Mouse (Mus musculus) left cerebral cortex, adult 2 months (tissue): ENCODE measurements around the gene Zfp146. TPM values are rescaled to one million over a fixed set of nuclear protein-coding genes. Genes with fewer than 3 reads are reported as not detected.
A peak's percentile ranks its signal among the peaks of the same experiment; 100 is the strongest.
"Not testable (repeated sequence)": the region's sequence is repeated elsewhere in the genome, so short reads cannot be mapped to it uniquely, and the experiment has no call there.

Experiments used
- DNase-seq, 2 experiments: peaks; one replicate each; pipeline ENCODE4 v3.0.0; 2021 to 2022; ENCODE audit warnings: low spot score in 2 of 2, mixed read lengths in 1 of 2; ENCODE audit errors: extremely low spot score in 1 of 2
- H3K27ac ChIP-seq: fragments of 200-600 bp; 2 replicates; pipeline ENCODE4 v1.8.1; 2022
- H3K4me3 ChIP-seq: fragments of 200-600 bp; 2 replicates; pipeline ENCODE4 v1.8.1; 2022
- CTCF ChIP-seq: fragments of 200-600 bp; IDR thresholded peaks from 2 replicates; pipeline ENCODE4 v1.8.1; 2022; ENCODE audit warnings: antibody characterized with exemption, mild to moderate bottlenecking, moderate library complexity
- intact Hi-C: fragments of 180-260 bp; cut with DNase I; formaldehyde crosslinking; loops from one replicate; pipeline ENCODE4 v1.15.1; 2025
- long read RNA-seq, 2 experiments: library from polyadenylated mRNA; stranded (forward); transcript quantifications; one replicate each; pipeline ENCODE4 v2.0.0; 2021; ENCODE audit warnings: borderline mapping rate in 2 of 2
- total RNA-seq, 2 experiments: library from RNA; stranded (reverse); gene quantifications; 2 replicates each; pipeline ENCODE4 v1.2.3; 2021

Zfp146 gene
- 10 to 100 TPM; 47.3 to 49.9 TPM for total RNA-seq
- long read RNA-seq, experiment 1, partial matches to known transcripts = 2 of 3 reads
- long read RNA-seq, experiment 1, other reads (novel, unspliced or antisense) = 0 of 3 reads
- long read RNA-seq, experiment 2, partial matches to known transcripts = 0 of 1 reads
- long read RNA-seq, experiment 2, other reads (novel, unspliced or antisense) = 1 of 1 reads

DNA sequence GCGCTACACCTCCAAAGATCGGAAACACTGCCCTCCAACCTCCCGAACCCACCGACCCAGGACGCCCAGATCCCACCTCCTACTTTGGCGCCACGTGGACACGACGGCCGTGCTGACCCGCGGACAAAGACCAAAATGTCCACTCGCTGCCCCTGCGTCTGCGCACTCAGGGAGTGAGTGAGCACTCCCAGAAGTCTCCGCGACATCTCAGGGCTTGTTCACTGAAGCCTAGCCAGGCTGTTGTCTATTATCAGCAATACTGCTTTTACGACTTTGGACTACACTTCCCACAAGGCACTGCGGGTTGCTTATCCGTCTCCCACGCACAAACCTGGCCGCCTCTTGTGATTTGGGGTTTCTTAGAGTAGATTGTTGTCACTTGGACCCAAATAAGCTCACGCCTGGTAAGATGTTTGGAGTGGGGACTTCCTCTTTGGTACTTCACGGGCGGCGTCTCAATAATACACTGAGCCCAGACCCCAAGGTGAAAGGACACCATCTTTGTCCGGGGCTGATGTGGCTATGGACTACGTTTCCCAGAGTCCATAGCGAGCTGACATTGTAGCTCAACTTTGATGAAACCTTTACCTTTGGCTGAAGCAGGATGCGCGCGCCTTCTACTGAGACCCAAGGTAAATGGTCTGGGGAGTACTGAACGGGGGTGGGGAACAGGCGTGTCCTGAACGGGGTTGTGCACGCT is at the start of gene Zfp146:
Gene Zfp146, minus strand, starts transcription at position 168 of the 700 bp plus-strand sequence.
- no peak for TF ChIP-seq CTCF
- DNase-seq = peak; percentile 88 to 91
- H3K4me3 ChIP-seq = peak within 1 kb of the TSS; percentile 51
- intact Hi-C loops = loop anchor here (2.0 to 5.0 kb wide), 2 partner anchors 71 to 157 kb away; no protein-coding TSS in a partner anchor
- H3K27ac ChIP-seq = peak within 1 kb of the TSS; percentile 100

DNA sequence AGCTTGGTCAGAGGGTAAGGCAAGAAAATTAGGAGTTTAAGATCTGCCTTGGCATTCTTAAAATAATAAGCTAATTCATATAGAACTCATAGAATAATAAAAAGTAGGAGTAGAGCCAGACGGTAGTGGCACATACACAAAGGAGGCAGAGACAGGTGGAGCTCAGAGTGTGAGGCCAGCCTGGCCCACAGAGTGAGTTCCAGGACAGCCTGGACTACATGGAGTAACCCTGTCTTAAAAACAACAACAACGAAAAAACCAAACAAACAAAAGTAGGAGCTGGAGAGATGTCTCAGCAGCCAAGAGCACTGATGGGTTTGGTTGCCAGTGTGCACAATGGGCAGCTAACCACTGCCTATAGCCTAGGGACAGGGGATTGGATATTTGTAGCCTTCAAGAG is 47.7 kb upstream of the Zfp146 start:
- no peak overlapping the region for H3K4me3 ChIP-seq
- no peak overlapping the region for H3K27ac ChIP-seq
- DNase-seq = no peak
- intact Hi-C loops = loop anchor here (5.0 kb wide), 2 partner anchors 35 to 125 kb away; partner anchors contain the start of genes Cox7a1, Gm26920, Zfp260 and Zfp566
- TF ChIP-seq CTCF = no peak

DNA sequence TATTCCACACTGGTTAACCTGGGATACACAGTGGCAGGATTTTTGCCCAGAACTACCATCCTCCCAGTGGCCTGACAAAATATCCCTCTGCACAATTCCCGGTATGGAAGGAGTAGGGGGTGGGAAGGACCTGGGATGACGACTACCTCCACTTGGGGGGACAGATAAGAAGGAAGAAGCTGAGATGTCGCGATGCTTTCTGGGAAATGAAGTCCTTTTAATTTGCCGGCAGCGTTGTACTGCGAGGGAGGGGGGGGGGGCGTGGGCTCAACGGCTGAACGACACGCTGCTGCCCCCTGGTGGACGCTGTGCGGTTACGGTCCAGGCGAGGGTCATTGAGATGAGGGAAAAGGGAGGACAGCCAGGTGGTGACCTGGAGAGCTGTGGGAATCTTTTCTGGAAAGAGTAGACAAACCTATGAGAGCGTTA is 47.2 kb upstream of the Zfp146 start:
- intact Hi-C loops = loop anchor here (5.0 kb wide), 2 partner anchors 34 to 124 kb away; partner anchors contain the start of genes Cox7a1, Gm26920, Zfp260 and Zfp566
- TF ChIP-seq CTCF = peak; percentile 83
- Histone ChIP-seq H3K27ac (peak overlapping the region; percentile 66), H3K4me3 (peak overlapping the region; percentile 34; the same call in 1 of the 2 replicates)
- peak; percentile 61 to 62 for DNase-seq

DNA sequence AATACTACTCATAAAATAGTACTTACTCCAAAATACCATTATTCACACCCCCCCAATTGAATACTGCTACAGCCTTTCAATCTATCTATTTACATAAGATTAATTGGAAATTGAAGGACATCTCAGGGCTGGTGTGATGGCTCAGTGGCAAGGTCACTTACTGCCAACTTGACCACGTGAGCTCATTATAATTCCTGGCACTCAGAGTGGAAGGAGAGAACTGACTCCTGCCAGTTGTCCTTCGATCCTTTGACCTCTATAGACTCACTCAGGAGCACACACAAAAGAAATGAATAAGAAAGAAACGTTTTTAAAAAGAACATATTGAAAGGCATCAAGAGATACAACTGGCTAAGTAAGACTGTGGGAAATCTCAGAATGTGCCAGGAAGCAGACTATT is 46.3 kb upstream of the Zfp146 start:
- no peak for DNase-seq
- H3K4me3 ChIP-seq = no peak overlapping the region
- no peak overlapping the region for H3K27ac ChIP-seq
- no peak for TF ChIP-seq CTCF
- intact Hi-C loops = loop anchor here (5.0 kb wide), 2 partner anchors 34 to 124 kb away; partner anchors contain the start of genes Cox7a1, Gm26920, Zfp260 and Zfp566

DNA sequence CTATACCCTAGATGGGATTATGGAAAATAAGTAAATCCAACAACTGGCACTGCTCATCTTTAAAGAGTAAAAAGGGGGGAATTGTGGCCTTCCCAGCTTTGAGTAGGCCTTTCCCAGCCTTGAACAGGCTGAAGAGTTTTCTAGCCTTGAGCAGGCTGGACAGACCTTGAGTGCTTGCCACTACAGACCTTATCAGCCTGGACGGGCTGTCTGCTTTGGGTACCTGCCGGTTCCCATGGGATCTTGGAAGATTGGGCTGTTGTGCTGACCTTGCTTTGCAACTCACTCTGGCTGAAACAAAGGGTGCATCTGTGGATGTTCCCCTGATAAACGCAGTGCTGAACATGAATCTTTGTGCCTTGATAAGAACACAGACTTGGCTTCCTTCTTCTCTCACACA is 44.3 kb upstream of the Zfp146 start:
- H3K27ac ChIP-seq = no peak overlapping the region
- DNase-seq = no peak
- intact Hi-C loops = no loop called here
- no peak for TF ChIP-seq CTCF
- no peak overlapping the region for H3K4me3 ChIP-seq

DNA sequence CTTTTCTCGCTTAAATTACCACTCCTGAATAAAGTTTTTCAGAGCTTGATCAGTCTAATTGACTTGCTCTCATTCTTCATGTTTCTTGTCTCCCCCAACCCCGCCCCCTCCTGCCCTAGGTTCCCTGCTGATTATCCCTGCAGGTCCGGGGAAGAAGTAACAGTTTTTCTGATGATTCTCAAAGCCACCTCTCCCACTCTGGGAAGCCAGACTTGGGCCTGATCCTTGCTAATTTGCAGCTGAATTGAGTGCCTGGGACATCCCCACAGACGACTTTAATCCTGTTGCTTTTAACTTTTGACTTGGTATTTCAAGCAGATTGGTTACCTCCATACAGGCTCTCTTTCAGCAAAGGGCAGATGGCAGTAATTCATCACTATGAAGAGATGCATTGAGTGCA is 41.5 kb upstream of the Zfp146 start:
- intact Hi-C loops = no loop called here
- Histone ChIP-seq H3K27ac (no peak overlapping the region), H3K4me3 (no peak overlapping the region)
- no peak for DNase-seq
- TF ChIP-seq CTCF = no peak

DNA sequence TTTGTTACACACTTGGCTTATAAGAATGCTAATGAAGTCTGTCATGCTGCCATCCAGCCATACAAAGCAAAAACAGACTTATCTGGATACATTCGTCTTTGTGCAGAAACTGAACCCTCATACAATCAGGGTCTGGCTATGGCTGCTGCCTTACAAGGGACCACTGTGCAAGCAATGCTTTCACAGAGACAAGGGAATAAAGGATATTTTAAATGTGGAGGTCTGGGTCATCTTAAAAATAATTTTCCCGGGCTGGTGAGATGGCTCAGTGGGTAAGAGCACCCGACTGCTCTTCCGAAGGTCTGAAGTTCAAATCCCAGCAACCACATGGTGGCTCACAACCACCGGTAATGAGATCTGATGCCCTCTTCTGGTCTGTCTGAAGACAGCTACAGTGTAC is 36.8 kb upstream of the Zfp146 start:
- H3K4me3 ChIP-seq, H3K27ac ChIP-seq, intact Hi-C loops, DNase-seq: not testable (repeated sequence)

DNA sequence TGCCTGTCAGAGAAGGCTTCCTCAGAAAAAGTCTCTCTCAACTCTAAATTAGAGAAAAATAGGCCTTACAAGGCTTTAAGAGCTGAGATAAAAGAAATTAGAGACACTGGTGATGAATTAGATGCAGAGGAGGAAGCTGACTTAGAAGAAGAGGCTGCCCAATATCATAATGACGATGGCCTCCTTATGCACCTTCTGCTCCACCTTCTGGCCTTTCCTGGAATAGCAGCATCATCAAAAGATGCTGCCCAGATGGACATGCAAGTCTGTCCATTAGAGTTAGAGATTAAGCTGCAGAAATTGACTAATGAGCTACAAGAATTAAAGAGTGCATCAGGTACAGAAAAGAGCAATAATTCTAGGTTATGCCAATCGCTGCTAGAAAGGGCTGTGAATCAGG is 35.8 kb upstream of the Zfp146 start:
- peak; percentile 74 for TF ChIP-seq CTCF
- H3K4me3 ChIP-seq = no peak overlapping the region
- no peak overlapping the region for H3K27ac ChIP-seq
- no peak for DNase-seq
- intact Hi-C loops = loop anchor here (1.0 to 2.0 kb wide), 2 partner anchors 24 to 193 kb away; no protein-coding TSS in a partner anchor

DNA sequence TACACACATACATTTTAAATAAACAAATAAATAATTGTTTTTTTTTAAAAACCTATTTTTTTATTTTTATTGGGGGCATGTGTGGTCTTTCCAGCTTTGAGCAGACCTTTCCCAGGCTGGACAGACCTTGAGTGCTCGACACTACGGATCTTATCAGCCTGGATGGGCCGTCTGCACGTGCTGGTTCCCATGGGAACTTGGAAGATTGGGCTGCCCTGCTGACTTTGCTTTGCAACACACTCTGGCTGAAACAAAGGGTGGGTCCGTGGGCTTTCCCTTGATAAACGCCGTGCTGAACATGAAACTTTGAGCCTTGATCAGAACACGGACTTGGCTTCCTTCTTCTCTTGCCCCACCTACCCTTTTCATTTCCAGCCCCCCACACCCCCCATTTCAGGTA is 34.8 kb upstream of the Zfp146 start:
- intact Hi-C loops = loop anchor here (2.0 kb wide), 1 partner anchor 192 kb away; no protein-coding TSS in a partner anchor
- TF ChIP-seq CTCF = no peak
- no peak for DNase-seq
- H3K27ac ChIP-seq = no peak overlapping the region
- H3K4me3 ChIP-seq = no peak overlapping the region

DNA sequence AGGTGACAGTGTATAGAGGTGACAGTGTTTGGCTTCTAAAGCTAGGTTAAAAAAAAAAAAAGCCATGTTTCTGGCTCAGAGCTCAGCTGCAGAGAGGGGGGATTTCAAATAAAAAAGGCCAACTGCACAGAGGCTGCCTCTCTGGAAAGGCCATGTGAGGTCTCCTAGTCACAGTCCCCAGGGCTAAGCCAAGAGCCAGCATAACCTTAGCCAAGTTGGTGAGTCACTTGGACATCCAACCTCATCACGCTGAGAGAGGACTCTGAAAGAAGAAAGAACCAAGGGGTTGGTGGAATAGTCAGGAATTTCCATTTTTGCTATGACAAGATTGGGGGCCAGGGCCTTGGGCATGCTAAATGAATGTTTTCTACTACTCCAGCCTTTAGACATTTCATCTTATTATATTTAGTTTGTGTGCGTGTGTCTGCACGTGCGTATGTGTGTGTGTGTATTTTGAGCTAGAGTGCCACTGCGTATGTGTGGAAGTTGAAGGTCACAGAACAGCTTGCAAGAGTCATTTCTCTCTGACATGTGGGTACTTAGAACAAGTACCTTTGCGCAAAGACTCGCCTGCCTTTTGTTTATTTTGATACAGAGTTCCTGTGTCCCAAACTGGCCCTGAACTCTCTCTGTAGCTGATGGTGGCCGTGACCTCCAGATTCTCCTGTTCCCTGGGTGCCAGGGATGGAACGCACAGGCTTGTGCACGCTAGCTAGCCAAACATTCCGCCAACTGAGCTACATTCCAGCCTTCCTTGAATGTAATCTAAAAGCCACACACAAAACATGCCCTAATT is 33.5 kb upstream of the Zfp146 start:
- Histone ChIP-seq H3K27ac (no peak overlapping the region), H3K4me3 (no peak overlapping the region)
- DNase-seq = no peak
- intact Hi-C loops = no loop called here
- TF ChIP-seq CTCF = no peak

DNA sequence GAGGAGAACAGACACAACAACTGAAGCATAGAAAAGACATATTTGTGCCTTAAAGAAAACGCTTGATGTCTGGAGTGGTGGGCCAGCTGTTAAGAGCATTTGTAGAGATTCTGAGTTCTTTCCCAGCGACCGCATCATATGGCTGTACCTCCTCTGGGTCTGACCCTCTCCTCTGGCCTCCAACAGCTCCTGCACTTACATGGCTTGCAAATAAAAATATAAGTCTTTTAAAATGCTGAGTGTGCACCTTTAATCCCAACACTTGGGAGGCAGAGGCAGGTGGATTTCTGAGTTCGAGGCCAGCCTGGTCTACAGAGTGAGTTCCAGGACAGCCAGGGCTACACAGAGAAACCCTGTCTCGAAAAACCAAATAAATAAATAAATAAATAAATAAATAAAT is 31.1 kb upstream of the Zfp146 start:
- intact Hi-C loops, DNase-seq, H3K4me3 ChIP-seq, H3K27ac ChIP-seq: not testable (repeated sequence)

DNA sequence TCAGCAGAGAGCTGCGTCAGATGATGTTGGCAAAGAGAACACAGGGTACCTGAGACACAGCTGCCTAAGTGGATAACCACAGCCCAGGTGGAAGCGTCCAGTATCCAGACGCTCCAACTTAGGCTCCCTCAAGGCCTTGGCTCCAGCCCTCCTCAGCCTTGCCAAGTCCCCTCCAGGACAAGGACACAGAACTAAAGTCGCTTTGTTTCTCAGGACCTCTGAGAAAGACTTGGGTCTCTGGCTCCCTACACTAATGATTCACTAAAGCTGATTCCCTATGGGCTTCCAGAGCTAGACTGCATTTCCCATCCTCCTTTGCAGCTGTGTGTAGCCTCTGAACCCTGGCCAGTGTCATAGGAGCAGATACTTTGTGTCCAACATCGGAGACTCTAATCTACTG is 30.6 kb upstream of the Zfp146 start:
- no peak for DNase-seq
- Histone ChIP-seq H3K4me3 (no peak overlapping the region), H3K27ac (no peak overlapping the region)
- intact Hi-C loops = no loop called here
- TF ChIP-seq CTCF = no peak
